Comparison of ENCODE assay signal across 9 mouse cellular contexts in genomic region chr8:30923301-30924159, GRCm38 (mm10).
A peak's percentile ranks its signal among the peaks of the same experiment; 100 is the strongest.
DNase-seq lines count a peak whose midpoint lies in the region; ATAC-seq lines count a peak whose summit lies in the region.
"Had no signal": no experiment of that assay in that cellular context is flagged by ENCODE, and none has a peak within 500 bp of the region (broad histone marks: within the 10 kb centered on the region; RNA-seq: fewer than 3 reads in every experiment).

No protein-coding gene starts in this region.

- intact Hi-C loops in heart, postnatal 25 days (cut with DNase I): loop anchor here (1.0 kb wide), 1 partner anchor 83 kb away; no protein-coding TSS in a partner anchor

- H3K4me3 ChIP-seq in intestine, embryonic 16.5 days (ENCODE audit: low read length): no peak overlapping the region
- H3K4me3 ChIP-seq in midbrain, embryonic 12.5 days: no peak overlapping the region
- no peak overlapping the region for H3K4me3 ChIP-seq in stomach, embryonic 15.5 days (replicated peaks)
- H3K4me3 ChIP-seq: myocyte had no signal

- H3K27ac ChIP-seq in intestine, embryonic 16.5 days (ENCODE audit: low read length): no peak overlapping the region
- peak overlapping the region; percentile 77 for H3K27ac ChIP-seq in midbrain, embryonic 12.5 days (replicated peaks)
- no peak overlapping the region for H3K27ac ChIP-seq in stomach, embryonic 15.5 days

- peak; percentile 74 for DNase-seq in heart, adult 11 months
- DNase-seq in heart, postnatal 25 days (ENCODE audit: low spot score): no peak
- peak; percentile 54 for DNase-seq in gastrocnemius, postnatal 10 days
- peak; percentile 32 to 81 for DNase-seq in left cerebral cortex, adult 9 months (ENCODE audit: low spot score in 2 of 2)

- H3K27me3 ChIP-seq in intestine, embryonic 16.5 days (replicated peaks; ENCODE audit: control insufficient read depth, insufficient read depth, low read length): no peaks in the 10 kb centered on the region
- H3K27me3 ChIP-seq in midbrain, embryonic 12.5 days: no peaks in the 10 kb centered on the region
- H3K27me3 ChIP-seq in stomach, embryonic 15.5 days (replicated peaks): no peaks in the 10 kb centered on the region

- H3K4me1 ChIP-seq in intestine, embryonic 16.5 days (ENCODE audit: control insufficient read depth, insufficient read depth, low read length): no peaks in the 10 kb centered on the region
- peaks cover 15% of the 10 kb centered on the region for H3K4me1 ChIP-seq in midbrain, embryonic 12.5 days
- H3K4me1 ChIP-seq in stomach, embryonic 15.5 days: no peaks in the 10 kb centered on the region

- WGBS in intestine, embryonic 16.5 days: 38% methylated on average over 18 of the region's 18 CpGs
- 37% methylated on average over 18 of the region's 18 CpGs for WGBS in midbrain, embryonic 12.5 days
- WGBS in stomach, embryonic 15.5 days: 37% methylated on average over 18 of the region's 18 CpGs

- no peaks in the 10 kb centered on the region for H3K36me3 ChIP-seq in intestine, embryonic 16.5 days (ENCODE audit: control insufficient read depth, insufficient read depth, low read length)
- H3K36me3 ChIP-seq in midbrain, embryonic 12.5 days: no peaks in the 10 kb centered on the region
- H3K36me3 ChIP-seq in stomach, embryonic 15.5 days: no peaks in the 10 kb centered on the region

- H3K4me2 ChIP-seq in intestine, embryonic 16.5 days (ENCODE audit: low read depth, low read length): no peak overlapping the region
- H3K4me2 ChIP-seq in midbrain, embryonic 12.5 days (replicated peaks): peak overlapping the region; percentile 32; the same call in 1 of the 2 replicates
- no peak overlapping the region for H3K4me2 ChIP-seq in stomach, embryonic 15.5 days

- no peaks in the 10 kb centered on the region for H3K9me3 ChIP-seq in intestine, embryonic 16.5 days (ENCODE audit: control insufficient read depth, low read length)
- no peaks in the 10 kb centered on the region for H3K9me3 ChIP-seq in midbrain, embryonic 12.5 days
- H3K9me3 ChIP-seq in stomach, embryonic 15.5 days: no peaks in the 10 kb centered on the region

- ATAC-seq in common myeloid progenitor, adult 5-6 weeks (replicated peaks; ENCODE audit: low read depth, poor library complexity, severe bottlenecking): peak; percentile 86
- ATAC-seq in intestine, embryonic 16.5 days: peak; percentile 55; the same call in 1 of the 2 replicates
- ATAC-seq in midbrain, embryonic 12.5 days (ENCODE audit: low FRiP score, low read depth): peak; percentile 96
- peak; percentile 60 for ATAC-seq in stomach, embryonic 15.5 days (ENCODE audit: insufficient read depth, low FRiP score, low read depth)

- H3K9ac ChIP-seq in intestine, embryonic 16.5 days (ENCODE audit: low read depth, low read length): no peak overlapping the region
- H3K9ac ChIP-seq in midbrain, embryonic 12.5 days (replicated peaks): no peak overlapping the region
- no peak overlapping the region for H3K9ac ChIP-seq in stomach, embryonic 15.5 days
